Mouse (Mus musculus) right cerebral cortex, postnatal 10 days (tissue): Measurements from ENCODE around the gene Taar9.
"Not testable (repeated sequence)": the region's sequence is repeated elsewhere in the genome, so short reads cannot be mapped to it uniquely, and the experiment has no call there.

Source experiments
- DNase-seq, 2 experiments: peaks; one replicate each; pipeline ENCODE4 v3.0.0; 2021; ENCODE audit warnings: low spot score in 2 of 2

The Taar9 gene

DNA sequence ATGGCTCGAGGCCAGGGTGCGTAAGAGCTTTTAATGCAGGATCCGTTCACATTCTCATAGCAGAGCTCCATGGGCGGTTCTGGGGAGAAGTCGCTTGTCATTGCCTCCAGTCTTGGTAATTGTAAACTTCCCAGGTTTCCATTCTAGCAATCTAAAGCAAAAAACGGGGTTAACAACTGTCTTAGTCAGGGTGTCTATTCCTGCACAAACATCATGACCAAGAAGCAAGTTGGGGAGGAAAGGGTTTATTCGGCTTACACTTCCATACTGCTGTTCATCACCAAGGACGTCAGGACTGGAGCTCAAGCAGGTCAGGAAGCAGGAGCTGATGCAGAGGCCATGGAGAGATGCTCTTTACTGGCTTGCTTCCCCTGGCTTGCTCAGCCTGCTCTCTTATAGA, at the start of gene Taar9:
TSS of gene Taar9 (minus strand) at position 101 of the 400 bp plus-strand sequence.
- not testable (repeated sequence) for DNase-seq

- DNase-seq: no peak
Measured at GRCm38 (mm10) chr10:24158470-24159254, 49.3 kb upstream of the Taar9 start.

DNA sequence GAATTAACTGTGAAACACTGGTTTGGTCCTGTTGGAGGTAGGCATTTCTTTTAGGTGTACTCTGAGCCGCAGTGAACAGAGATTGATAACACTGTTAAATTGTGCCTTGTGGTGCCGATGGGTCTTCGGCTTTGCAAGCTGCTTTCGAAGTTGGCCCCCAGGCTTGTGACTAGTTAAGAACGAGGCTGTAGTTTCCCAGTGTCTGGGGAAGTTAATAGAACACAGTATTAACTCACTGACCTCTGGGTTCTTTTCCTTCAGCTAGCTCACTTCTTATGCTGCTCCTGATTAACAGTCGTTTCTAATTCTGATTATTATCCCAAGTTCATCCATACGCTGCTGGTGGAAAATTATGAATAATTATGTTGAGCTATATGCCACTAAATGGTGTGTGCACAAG, 40.8 kb upstream of the Taar9 start:
- DNase-seq: no peak

GRCm38 (mm10) chr10:24149135-24149781, 39.9 kb upstream of the Taar9 start, which contains the start of gene Stx7:
TSS of gene Stx7 (plus strand) at chr10:24149302.
- DNase-seq: peak; percentile 94 to 95

DNA sequence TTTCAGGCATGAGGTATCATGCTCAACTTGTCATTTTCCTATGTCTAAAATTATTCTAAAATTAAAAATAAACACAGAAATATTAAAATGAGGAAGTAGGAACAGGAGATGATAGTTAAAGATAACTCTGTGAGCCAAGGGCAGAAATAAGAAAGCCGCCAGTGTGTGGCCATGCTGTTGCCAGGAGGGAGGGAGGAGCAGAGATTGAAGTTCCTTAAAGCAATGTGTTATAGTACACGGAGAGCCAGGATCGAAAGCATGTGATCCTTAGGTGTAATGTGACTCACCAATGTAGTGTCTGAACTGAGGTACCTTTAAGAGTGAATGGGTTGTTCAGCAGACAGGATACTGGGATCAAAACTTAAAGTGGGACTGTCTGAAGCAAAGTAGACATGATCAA, 33.4 kb upstream of the Taar9 start:
- DNase-seq: no peak

DNA sequence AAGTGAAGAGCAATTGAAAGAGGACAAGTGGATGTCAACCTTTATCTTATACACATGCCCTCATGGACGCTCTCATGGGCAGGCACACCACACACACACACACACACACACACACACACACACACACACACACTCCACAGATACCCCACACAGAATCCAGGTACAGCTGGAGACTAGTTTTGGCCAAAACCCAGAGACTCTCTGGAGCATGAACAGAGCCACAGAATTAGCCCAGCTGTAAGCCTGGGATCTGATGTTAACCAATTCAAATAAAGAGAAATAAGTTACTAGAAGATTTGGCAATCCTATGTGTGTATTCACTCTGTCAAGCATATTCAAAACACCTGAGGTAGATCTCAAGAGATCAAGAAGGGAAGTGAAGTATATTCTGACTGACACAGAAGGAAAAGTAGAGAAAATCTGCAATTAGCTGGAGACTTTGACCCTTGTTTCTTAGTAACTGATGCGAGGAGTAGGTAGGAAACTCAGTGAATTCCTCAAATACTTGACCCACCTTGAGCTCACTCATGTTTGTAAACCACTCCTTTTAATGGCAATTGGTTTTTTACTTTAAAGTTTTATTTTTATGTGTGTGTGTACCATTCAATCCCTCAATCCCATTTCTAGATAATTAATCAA, 29.4 kb upstream of the Taar9 start:
- DNase-seq: no peak

DNA sequence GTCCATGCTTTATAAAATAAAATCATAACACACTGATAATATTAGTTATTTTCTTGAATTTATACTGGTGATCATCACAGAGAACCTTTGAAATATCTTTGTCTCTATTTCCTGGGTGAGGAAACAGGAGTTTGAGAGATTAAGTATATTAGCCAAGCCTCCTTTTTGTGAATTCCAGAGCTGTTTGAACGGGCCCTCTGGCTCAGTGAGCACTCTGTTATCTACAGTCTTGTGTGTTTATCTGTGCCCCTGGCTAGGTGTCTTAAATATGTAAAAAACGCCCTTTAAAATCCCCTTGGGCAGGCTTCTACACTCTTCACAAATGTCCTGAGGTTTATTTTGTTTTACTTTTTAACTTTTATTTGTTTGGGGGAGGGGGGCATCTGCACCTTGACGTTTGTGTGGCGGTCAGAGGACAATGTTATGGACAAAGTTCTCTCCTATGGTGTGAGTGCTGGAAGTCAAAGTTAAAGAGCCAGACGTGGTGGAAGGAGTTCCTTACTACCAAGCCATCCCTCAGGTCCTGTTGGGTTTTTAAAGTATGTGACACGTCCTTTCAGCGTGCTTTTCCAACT, 24.8 kb upstream of the Taar9 start:
- no peak for DNase-seq

DNA sequence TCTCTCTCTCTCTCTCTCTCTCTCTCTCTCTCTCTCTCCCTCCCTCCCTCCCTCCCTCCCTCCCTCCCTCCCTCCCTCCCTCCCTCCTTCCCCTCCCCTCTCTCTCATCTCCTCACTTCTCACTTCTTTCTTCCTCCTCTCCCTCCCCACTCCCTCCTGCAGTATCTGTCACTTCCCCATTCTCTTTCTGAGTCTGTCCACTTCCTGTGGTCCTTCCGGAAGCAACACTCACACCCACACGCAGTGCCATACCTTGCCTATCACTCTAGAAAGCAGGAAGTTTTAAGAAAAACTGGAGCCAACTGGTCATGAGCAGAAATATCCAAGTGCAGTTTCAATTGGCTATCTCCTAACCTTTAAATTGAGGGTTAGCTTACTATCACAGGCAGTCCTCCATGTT, 23.8 kb upstream of the Taar9 start:
- DNase-seq: no peak

GRCm38 (mm10) chr10:24132273-24132672, 22.9 kb upstream of the Taar9 start:
- no peak for DNase-seq

DNA sequence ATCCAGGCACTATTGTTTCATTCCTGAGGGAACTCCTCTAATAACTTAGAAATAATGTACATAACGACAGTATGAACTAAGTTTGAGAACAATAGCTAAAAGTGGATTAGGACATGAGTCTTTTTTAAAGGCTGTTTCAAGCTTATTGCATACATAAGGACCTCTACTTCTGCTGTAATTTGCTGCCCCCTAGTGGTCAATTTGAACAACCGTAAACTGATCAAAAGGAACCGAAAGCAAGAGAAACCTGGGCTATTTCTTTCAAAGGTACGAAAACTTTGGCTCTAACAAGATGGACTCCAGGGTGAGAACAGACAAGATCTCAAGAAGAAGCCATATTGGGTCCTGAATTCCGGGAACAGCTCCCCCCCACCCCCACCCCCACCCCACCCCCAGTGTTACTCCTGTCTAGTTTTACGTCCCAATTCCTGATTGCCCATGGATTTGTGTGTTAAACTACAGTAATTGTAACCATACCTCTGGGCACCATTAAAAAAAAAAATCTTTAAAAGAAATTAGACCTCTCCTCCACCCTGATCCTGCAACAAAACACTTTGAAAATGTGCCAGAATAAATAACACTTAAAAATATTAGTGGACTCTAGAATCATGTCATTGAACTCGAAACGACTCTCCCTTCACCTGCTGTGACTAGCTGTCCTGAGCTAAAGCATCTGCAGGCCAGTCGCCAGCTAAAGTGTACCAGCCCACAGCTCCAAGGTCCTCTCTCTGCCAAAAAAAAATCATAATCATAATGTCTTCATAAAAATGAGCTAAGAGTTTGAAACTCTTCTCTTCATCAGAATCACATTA, 22.3 kb upstream of the Taar9 start:
- DNase-seq: peak; percentile 74 to 78

GRCm38 (mm10) chr10:24111116-24111778, 1.9 kb upstream of the Taar9 start:
- DNase-seq: peak in 1 of 2 experiments; percentile 30

DNA sequence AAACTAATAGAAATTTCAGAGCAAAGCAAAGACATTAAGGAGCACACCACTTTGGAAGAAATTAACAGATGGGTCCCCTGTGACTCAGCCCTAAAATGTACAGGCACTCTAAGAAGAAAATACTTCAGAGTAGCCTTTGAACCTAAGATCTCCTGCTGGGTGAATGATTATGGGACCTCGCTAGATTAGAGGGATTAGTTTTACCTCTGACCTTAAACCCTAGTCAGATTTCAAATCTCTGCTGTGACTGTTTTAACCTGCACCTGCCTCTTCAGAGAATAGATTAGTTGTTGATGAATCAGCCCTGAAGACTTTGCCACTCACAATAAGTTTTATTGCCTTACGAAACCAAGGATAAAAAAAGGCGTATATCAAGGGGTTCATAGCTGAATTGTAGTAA, 1.1 kb downstream of the Taar9 start:
- no peak for DNase-seq

DNA sequence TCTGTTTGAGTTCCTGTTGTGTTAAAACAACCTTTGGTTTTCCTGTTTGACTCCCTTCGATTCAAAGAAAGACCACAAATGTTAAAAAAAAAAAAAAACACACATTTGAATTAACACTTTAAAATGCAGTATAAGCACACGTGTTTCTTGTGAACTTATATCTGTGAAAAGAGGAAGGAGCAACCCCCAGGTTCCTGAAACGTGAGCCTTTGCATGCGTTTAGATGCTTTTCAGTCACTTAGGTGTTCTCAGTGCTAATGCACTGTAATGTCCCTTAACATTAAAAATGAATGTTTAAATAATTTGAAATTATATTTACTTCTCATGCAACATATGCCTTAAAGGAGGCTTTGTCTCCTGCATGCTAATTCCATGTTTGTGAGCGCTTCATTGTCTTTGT, 1.6 kb downstream of the Taar9 start:
- DNase-seq: no peak

DNA sequence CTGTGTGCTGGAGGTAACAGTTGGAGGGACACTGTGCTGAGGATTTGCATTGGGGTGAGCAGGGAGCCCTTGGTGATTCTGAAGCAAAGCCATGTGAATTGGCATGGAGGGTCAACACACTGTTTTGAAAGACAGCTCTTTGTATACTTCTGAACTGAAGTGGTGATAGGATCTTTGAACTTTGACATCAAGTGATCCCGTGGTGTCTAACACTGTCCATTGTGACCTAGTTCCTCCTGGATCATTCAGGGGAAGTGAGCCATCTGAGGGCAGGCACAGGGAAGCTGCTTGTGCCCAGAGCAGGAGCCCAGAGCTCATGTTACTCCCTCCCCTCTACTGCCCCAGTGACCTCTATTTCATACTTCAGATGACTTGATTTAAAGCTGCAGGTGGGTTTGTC, 6.0 kb downstream of the Taar9 start:
- DNase-seq: not testable (repeated sequence)

- DNase-seq: not testable (repeated sequence)
Measured at GRCm38 (mm10) chr10:24101812-24102211, 7.5 kb downstream of the Taar9 start, which contains the start of gene Taar8c. TSS of gene Taar8c (minus strand) at chr10:24101912.

DNA sequence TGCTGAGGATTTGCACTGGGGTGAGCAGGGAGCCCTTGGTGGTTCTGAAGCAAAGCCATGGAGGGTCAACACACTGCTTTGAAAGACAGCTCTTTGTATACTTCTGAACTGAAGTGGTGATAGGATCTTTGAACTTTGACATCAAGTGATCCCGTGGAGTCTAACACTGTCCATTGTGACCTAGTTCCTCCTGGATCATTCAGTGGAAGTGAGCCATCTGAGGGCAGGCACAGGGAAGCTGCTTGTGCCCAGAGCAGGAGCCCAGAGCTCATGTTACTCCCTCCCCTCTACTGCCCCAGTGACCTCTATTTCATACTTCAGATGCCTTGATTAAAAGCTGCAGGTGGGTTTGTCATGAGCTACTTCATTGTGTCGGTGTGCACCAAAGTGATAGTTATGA, 12.3 kb downstream of the Taar9 start:
- not testable (repeated sequence) for DNase-seq

GRCm38 (mm10) chr10:24092194-24092593, 17.1 kb downstream of the Taar9 start, which contains the start of gene Taar8b:
TSS of gene Taar8b (minus strand) at chr10:24092294.
- no peak for DNase-seq

GRCm38 (mm10) chr10:24087168-24087567, 22.2 kb downstream of the Taar9 start:
- DNase-seq: no peak

GRCm38 (mm10) chr10:24086555-24086954, 22.8 kb downstream of the Taar9 start:
- DNase-seq: no peak

GRCm38 (mm10) chr10:24085936-24086335, 23.4 kb downstream of the Taar9 start:
- DNase-seq: no peak

DNA sequence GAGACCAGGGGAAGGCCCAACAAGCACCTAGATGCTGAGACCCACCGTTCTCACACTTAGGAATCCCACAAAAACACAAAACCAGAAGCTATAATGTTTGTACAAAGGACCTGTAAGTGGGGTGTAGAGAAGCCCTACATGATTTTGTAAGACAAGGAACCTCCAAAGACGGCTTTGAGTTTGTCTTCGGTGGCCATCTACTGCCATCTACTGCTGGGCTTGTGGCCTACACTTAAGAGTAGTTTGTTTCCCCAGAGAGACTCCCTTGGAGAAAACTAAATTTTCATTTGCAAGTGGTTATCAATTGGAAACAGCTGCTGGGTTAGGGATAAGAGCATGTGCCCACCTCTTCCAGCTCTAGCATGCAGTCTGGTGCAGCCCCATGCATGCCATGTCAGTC, 29.2 kb downstream of the Taar9 start:
- DNase-seq: peak; percentile 39 to 59
